Mouse (Mus musculus): ENCODE results near the gene Gimap3. TPM values are rescaled to one million over a fixed set of nuclear protein-coding genes. Genes with fewer than 3 reads are reported as not detected.
A peak's percentile ranks its signal among the peaks of the same experiment; 100 is the strongest.

Gimap3 gene
- total RNA-seq, 2 experiments from 2014 or later: not detected

- no peak for DNase-seq (ENCODE audit: low spot score in 2 of 2)
- intact Hi-C loops (cut with DNase I): loop anchor here (2.0 kb wide), 1 partner anchor 25 kb away; the partner anchor contains the start of gene Gimap3
Observed at GRCm38 (mm10) chr6:48745959-48746889, 24.4 kb downstream of the Gimap3 start, which contains the start of gene Gimap5. Gene Gimap5 (plus strand): TSS chr6:48746197.

- DNase-seq (ENCODE audit: low spot score in 2 of 2): no peak
- intact Hi-C loops (cut with DNase I): no loop called here
Observed at GRCm38 (mm10) chr6:48745490-48745889, 25.2 kb downstream of the Gimap3 start.

GRCm38 (mm10) chr6:48742422-48743351, 28.0 kb downstream of the Gimap3 start:
- intact Hi-C loops (cut with DNase I): no loop called here
- DNase-seq (ENCODE audit: low spot score in 2 of 2): peak in 1 of 2 experiments; percentile 10

GRCm38 (mm10) chr6:48741711-48742206, 28.9 kb downstream of the Gimap3 start:
- DNase-seq (ENCODE audit: low spot score in 2 of 2): no peak
- intact Hi-C loops (cut with DNase I): no loop called here

GRCm38 (mm10) chr6:48741273-48741672, 29.4 kb downstream of the Gimap3 start:
- DNase-seq (ENCODE audit: low spot score in 2 of 2): no peak

GRCm38 (mm10) chr6:48740501-48741169, 30.0 kb downstream of the Gimap3 start:
- intact Hi-C loops (cut with DNase I): no loop called here
- no peak for DNase-seq (ENCODE audit: low spot score in 2 of 2)

More at GRCm38 (mm10) chr6:48741273-48741672, 29.4 kb downstream of the Gimap3 start:
- intact Hi-C loops (cut with DNase I): no loop called here

- intact Hi-C loops (cut with DNase I): no loop called here
- DNase-seq (ENCODE audit: low spot score in 2 of 2): no peak
Observed at GRCm38 (mm10) chr6:48739780-48740055, 30.9 kb downstream of the Gimap3 start.

GRCm38 (mm10) chr6:48738961-48739779, 31.5 kb downstream of the Gimap3 start, which contains the start of gene Gimap1:
Gene Gimap1 (plus strand): TSS chr6:48739054.
- intact Hi-C loops (cut with DNase I): no loop called here
- DNase-seq (ENCODE audit: low spot score in 2 of 2): no peak

GRCm38 (mm10) chr6:48737688-48738087, 33.0 kb downstream of the Gimap3 start:
- intact Hi-C loops (cut with DNase I): no loop called here
- DNase-seq (ENCODE audit: low spot score in 2 of 2): no peak

GRCm38 (mm10) chr6:48737053-48737452, 33.6 kb downstream of the Gimap3 start:
- DNase-seq (ENCODE audit: low spot score in 2 of 2): no peak
- intact Hi-C loops (cut with DNase I): no loop called here

- intact Hi-C loops (cut with DNase I): no loop called here
- no peak for DNase-seq (ENCODE audit: low spot score in 2 of 2)
Observed at GRCm38 (mm10) chr6:48733660-48734059, 37.0 kb downstream of the Gimap3 start.

GRCm38 (mm10) chr6:48732864-48733304, 37.8 kb downstream of the Gimap3 start:
- DNase-seq (ENCODE audit: low spot score in 2 of 2): no peak
- intact Hi-C loops (cut with DNase I): no loop called here

GRCm38 (mm10) chr6:48727761-48728160, 42.9 kb downstream of the Gimap3 start:
- intact Hi-C loops (cut with DNase I): no loop called here
- DNase-seq (ENCODE audit: low spot score in 2 of 2): no peak

GRCm38 (mm10) chr6:48725476-48725875, 45.2 kb downstream of the Gimap3 start:
- DNase-seq (ENCODE audit: low spot score in 2 of 2): peak in 1 of 2 experiments; percentile 9
- intact Hi-C loops (cut with DNase I): no loop called here

- DNase-seq (ENCODE audit: low spot score in 2 of 2): no peak
- intact Hi-C loops (cut with DNase I): no loop called here
Observed at GRCm38 (mm10) chr6:48723468-48723867, 47.2 kb downstream of the Gimap3 start.

GRCm38 (mm10) chr6:48720326-48720725, 50.3 kb downstream of the Gimap3 start:
- DNase-seq (ENCODE audit: low spot score in 2 of 2): no peak
- intact Hi-C loops (cut with DNase I): no loop called here

GRCm38 (mm10) chr6:48718455-48718854, 52.2 kb downstream of the Gimap3 start, which contains the start of the genes Gm28053 and Gimap7:
Gene Gm28053 (plus strand): TSS chr6:48718607.
Gene Gimap7 (plus strand): TSS chr6:48718621.
- intact Hi-C loops (cut with DNase I): no loop called here
- DNase-seq (ENCODE audit: low spot score in 2 of 2): no peak

Data from left cerebral cortex, postnatal 36 days (tissue).